Comparison of ENCODE assay signal across 27 mouse cellular contexts in genomic region chr1:23860944-23861343, GRCm38 (mm10).
"Had no signal": no experiment of that assay in that cellular context is flagged by ENCODE, and none has a peak within 500 bp of the region (broad histone marks: within the 10 kb centered on the region; RNA-seq: fewer than 3 reads in every experiment).

No protein-coding gene starts in this region.

- H3K27me3 ChIP-seq: embryonic facial prominence, embryonic 12.5 days; embryonic facial prominence, embryonic 13.5 days; embryonic facial prominence, embryonic 15.5 days; forebrain, embryonic 12.5 days; forebrain, embryonic 13.5 days; forebrain, embryonic 15.5 days had no signal

- H3K4me2 ChIP-seq: embryonic facial prominence, embryonic 12.5 days; embryonic facial prominence, embryonic 13.5 days; embryonic facial prominence, embryonic 15.5 days; forebrain, embryonic 12.5 days; forebrain, embryonic 13.5 days; forebrain, embryonic 15.5 days had no signal

- DNase-seq: cerebellum, adult 8-10 months; cerebellum, adult 9-10 months; cerebellum, adult 9-11 months; cerebellum, postnatal 10 days; cerebellum, postnatal 14 days; cerebellum, postnatal 25 days; cerebellum, postnatal 36 days; forebrain, postnatal 0 days; gastrocnemius, adult 2 months; gastrocnemius, postnatal 10 days; gastrocnemius, postnatal 14 days; gastrocnemius, postnatal 25 days; gastrocnemius, postnatal 36 days; heart, adult 11 months; heart, adult 18-20 months; heart, adult 2 months had no signal

- ATAC-seq: forebrain, embryonic 13.5 days; forebrain, embryonic 14.5 days; forebrain, embryonic 15.5 days; forebrain, embryonic 16.5 days; forebrain, postnatal 0 days had no signal

- H3K9me3 ChIP-seq: embryonic facial prominence, embryonic 10.5 days; embryonic facial prominence, embryonic 12.5 days; embryonic facial prominence, embryonic 13.5 days; embryonic facial prominence, embryonic 15.5 days; forebrain, embryonic 10.5 days; forebrain, embryonic 12.5 days; forebrain, embryonic 13.5 days; forebrain, embryonic 15.5 days had no signal

- H3K4me1 ChIP-seq: embryonic facial prominence, embryonic 10.5 days; embryonic facial prominence, embryonic 12.5 days; embryonic facial prominence, embryonic 13.5 days; embryonic facial prominence, embryonic 15.5 days; forebrain, embryonic 10.5 days; forebrain, embryonic 12.5 days; forebrain, embryonic 13.5 days; forebrain, embryonic 15.5 days had no signal

- H3K9ac ChIP-seq: embryonic facial prominence, embryonic 12.5 days; embryonic facial prominence, embryonic 13.5 days; embryonic facial prominence, embryonic 15.5 days; forebrain, embryonic 12.5 days; forebrain, embryonic 13.5 days; forebrain, embryonic 15.5 days; forebrain, postnatal 0 days had no signal

- H3K27ac ChIP-seq: embryonic facial prominence, embryonic 10.5 days; embryonic facial prominence, embryonic 12.5 days; embryonic facial prominence, embryonic 13.5 days; embryonic facial prominence, embryonic 15.5 days; forebrain, embryonic 10.5 days; forebrain, embryonic 12.5 days; forebrain, embryonic 13.5 days; forebrain, embryonic 15.5 days; gastrocnemius, adult 2 months; heart, adult 2 months had no signal

- H3K4me3 ChIP-seq: embryonic facial prominence, embryonic 10.5 days; embryonic facial prominence, embryonic 12.5 days; embryonic facial prominence, embryonic 13.5 days; embryonic facial prominence, embryonic 15.5 days; erythroblast, embryonic 14.5 days; forebrain, embryonic 10.5 days; forebrain, embryonic 12.5 days; forebrain, embryonic 13.5 days; forebrain, embryonic 15.5 days; gastrocnemius, adult 2 months; heart, adult 2 months had no signal
